Mouse (Mus musculus) left cerebral cortex, adult 18-20 months (tissue): Measurements from ENCODE around the gene Fntb. TPM values are rescaled to one million over a fixed set of nuclear protein-coding genes. Genes with fewer than 3 reads are reported as not detected.

Experiments
- DNase-seq, 2 experiments: peaks; one replicate each; pipeline ENCODE4 v3.0.0; 2021 to 2022; ENCODE audit warnings: low spot score in 2 of 2, mixed read lengths in 1 of 2
- total RNA-seq, 2 experiments: library from RNA; stranded (reverse); gene quantifications; 2 replicates each; pipeline ENCODE4 v1.2.3; 2021

Gene Fntb
- total RNA-seq, 2 experiments from 2014 or later, result 26.9 to 28.4 TPM

DNA sequence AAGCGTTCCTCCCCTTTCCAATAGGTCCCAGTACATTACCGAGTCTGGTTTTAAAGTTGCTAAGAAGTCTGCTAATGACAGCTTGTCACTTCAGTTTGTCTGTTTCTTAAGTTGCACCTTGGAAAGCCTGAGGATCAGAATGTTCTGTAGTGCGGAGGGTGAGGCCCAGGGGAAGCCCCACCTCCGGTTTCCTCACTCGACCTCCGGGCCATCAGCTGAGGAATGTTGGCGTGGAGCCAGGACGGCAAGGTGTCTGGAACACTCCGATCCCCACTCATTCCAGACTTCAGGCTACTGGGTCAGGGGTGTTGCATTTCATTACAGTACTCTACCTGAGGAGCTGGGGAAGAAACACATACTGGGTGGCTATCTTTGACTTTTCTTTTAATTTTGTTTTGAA, 118.4 kb downstream of the Fntb start:
- no peak for DNase-seq

GRCm38 (mm10) chr12:76885103-76885502, 119.7 kb downstream of the Fntb start:
- DNase-seq, result no peak

- no peak for DNase-seq
Observed at GRCm38 (mm10) chr12:76886826-76887225, 121.4 kb downstream of the Fntb start.

- DNase-seq, result no peak
Observed at GRCm38 (mm10) chr12:76887941-76888340, 122.6 kb downstream of the Fntb start.

- no peak for DNase-seq
Observed at GRCm38 (mm10) chr12:76889404-76890184, 124.2 kb downstream of the Fntb start.

GRCm38 (mm10) chr12:76891160-76891559, 125.8 kb downstream of the Fntb start:
- no peak for DNase-seq

- no peak for DNase-seq
Observed at GRCm38 (mm10) chr12:76892910-76893695, 127.7 kb downstream of the Fntb start.

GRCm38 (mm10) chr12:76894792-76895559, 129.6 kb downstream of the Fntb start:
- no peak for DNase-seq

DNA sequence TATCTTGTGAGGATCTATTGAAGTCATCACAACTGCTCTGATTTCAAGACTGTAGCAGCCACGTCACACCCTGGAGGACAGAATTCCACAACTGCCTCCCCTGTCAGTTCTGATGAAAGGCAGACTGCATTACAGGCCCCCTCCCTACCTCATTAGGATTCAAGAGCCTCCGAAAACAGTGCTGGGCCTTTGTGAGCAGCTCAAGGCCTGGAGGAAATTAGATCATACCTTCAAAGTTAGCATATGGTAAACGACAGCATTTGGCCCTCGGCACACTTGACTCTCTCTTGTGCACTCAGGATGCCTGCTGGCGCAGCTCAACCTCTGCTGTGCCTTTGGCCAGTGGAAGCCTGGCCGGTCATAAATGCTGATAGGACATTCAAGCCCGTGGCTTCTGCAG, 130.4 kb downstream of the Fntb start:
- DNase-seq, result no peak

- DNase-seq, result no peak
Observed at GRCm38 (mm10) chr12:76896566-76896965, 131.2 kb downstream of the Fntb start.

DNA sequence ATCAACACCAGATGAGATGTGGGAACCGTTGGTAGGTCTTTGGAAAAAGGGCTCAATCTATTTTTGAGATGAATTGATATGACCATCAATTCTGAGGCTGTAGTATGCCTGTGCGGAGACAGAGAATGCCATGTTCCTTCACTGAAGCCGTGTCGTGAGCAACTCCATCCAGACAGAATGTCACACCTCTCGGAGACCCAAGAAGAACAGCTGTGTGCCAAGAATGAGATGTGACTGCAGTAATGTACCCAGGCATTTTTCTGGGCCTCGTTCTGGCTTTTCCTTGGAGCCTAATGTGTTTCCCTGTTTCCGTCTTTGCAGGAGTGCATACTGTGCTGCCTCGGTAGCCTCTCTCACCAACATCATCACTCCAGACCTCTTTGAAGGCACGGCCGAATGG, 131.6 kb downstream of the Fntb start:
- no peak for DNase-seq

- DNase-seq, result no peak
Observed at GRCm38 (mm10) chr12:76898141-76898540, 132.8 kb downstream of the Fntb start.

DNA sequence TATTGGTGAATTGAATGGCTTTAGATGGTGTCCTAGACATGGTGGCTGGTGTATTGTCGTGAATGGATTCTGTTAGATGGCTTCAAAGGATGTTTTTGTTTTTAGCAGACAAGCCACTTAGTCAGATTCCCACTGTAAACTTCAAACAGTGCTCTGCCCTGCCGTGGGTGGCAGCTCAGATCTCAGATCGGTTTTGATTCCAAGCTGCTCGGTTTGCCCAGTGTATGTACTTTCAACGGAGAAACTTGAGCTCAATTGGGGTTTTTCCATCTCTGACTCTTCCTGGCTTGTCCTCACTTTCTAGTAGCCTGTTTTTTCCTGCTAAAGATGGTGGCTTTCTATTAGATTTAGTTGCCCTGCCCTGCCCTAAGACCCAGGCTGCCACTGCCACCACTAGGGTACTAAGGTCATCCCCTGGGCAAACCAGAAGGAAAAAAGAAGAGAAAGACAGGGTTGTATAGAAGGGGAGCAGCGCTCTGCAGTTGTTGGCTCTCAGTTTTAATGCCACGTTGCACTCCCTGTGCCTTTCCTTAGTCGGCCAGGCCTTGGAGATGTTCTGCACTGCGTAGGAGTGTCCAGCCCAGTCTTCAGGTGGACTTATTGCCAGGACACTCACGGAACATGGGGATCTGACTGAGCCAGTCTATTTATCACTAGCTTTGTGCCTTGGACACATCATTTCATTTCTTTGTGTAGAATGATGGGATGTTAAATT, 134.0 kb downstream of the Fntb start:
- no peak for DNase-seq

DNA sequence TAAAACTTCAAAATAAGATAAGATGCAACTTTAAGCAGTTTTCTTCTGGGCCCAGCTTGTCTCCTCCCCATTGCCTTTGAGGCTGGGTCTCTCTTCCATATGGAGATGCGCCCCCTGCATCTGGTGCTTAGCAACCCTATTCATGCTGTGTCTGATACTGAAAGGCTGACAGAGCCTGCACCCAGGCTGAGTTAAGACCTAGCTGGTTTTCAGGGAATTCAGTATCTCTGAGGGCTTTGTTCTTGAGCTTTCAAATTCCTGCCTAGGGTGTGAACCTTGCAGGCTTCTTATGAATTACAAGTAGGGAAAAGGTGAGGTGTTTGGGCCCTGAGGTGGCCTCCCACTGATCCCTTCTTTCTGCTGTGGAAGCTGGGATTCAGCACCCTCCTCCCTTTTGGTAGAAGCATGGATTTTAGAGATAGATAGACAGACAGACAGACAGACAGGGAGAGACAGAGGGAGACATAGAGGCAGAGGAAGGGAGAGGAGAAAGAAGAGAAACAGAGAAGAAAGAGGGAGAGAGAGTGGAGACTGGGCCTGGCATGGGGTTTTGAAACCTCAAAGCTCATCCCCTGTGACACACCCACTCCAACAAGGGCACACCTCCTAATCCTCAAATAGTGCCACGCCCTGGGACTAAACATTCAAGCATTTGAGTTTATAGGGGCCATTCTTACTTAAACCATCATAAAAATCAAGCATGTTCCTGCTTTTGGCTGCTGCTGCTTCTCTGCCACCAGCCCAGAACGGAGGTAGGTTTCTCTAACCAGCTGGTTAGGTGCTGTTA, 136.3 kb downstream of the Fntb start:
- DNase-seq, result no peak

DNA sequence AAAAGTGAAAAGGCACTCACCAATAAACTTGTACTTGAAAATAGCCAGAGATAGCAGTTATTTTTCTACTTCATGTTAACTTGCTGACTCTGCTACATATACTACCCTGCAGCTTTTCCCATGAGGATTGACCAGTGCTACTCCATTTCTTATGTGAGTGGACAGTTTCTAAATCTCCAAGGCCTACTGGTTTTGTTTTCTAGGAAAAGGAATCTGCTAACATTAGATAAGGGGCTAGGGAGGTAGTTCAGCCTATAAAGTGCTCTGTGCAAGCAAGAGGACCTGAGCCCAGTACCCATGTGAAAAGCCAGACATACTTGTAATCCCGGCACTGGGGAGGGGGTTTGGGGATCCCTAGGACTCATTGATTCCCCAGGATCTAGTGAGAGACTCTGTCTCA, 140.9 kb downstream of the Fntb start:
- no peak for DNase-seq

- no peak for DNase-seq
Observed at GRCm38 (mm10) chr12:76909218-76909617, 143.8 kb downstream of the Fntb start.

GRCm38 (mm10) chr12:76910258-76910940, 145.0 kb downstream of the Fntb start:
- no peak for DNase-seq

- DNase-seq, result no peak
Observed at GRCm38 (mm10) chr12:76911171-76911726, 145.9 kb downstream of the Fntb start.

DNA sequence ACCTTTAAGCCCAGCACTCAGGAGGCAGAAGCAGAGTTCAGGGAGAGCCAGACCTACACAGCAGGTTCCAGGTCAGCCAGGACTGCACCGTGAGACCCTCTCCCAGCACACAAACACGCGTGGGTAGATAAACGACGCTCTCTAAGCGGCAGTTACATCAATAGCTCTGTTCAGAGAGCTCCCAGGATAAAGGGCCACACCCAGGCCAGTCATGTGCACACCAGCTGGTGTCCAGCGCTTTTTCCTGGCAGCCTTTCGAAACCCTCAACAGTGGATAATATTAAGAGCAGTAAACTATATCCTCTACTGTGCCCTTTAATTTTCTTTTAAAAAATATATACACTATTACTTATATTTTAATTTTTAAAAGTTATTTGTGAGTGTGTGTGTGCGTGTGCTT, 146.8 kb downstream of the Fntb start:
- no peak for DNase-seq
